Mouse (Mus musculus): Measurements from ENCODE around the gene Rap1gds1.

Rap1gds1 gene

GRCm38 (mm10) chr3:138876418-138876817 is 198.6 kb downstream of the Rap1gds1 start:
- DNase-seq = no peak

DNA sequence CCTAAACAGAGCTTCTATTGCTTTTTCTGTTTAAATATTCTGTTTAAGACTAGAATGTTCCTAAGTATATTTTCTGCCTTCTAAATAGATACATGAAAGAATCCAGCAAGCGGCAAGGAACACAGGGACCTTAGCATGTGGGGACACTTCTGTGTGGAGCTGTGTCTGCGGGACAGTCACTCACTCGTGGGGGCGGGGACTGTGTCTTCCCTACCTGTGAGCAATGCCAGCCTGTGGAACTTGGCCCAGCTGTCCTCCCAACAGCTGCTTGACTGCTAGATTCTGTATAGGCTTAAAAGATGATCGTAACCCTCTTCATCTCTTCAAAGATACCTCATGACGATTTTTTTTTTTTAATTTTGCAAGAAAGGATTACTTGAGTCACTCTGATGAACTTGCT is 199.1 kb downstream of the Rap1gds1 start:
- no peak for DNase-seq
